Mouse (Mus musculus): ENCODE measurements around the gene Gdf2.

DNA sequence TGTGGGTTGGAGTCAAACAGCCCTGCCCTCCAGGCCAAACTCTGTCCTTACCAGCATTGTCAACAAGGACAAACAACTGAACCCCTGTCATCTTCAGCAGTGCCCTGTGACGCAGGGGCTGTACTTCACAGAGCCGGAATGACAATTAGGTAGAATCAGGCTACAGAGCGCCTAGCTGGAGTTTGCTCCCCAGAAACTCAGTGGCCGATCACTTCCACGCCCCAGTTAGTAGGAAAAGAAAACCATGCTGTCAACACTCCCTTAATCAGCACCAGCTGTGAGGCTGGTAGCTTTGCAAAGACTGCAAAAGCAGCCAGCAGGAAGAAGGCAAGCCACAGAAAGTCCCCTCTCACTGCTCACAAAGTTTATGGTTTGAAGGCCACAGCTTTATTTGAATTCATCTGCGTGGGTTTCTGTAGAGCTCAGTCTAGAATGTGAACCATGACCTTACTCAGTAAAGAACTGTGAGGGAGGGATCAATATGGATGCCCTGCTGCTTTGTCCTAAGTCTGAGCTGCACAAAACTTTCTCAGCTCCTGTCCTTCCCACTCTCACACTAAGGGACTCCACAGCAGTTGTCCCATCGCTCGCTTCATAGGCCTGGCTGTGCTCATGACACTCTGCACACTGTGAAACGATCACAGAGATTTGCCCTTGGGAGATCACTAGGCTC lies 44.1 kb upstream of the Gdf2 start:
- TF ChIP-seq POLR2A (IDR thresholded peaks at IDR 0.05; ENCODE audit: insufficient read depth, low read length) (no peak), CTCF (IDR thresholded peaks at IDR 0.05; ENCODE audit: low read depth, low read length) (no peak)

All from ES-Bruce4 (cell line).